Mouse (Mus musculus) cortical plate, adult 2 months (tissue): ENCODE measurements at regions not wholly inside any gene's neighbourhood (a gene's known extent, or its start where the extent isn't known, plus 50 kb on each side); places are given as distances from the start of the nearest gene placed in this dataset.

ENCODE experiments used
- CTCF ChIP-seq: fragments of 200-500 bp; IDR thresholded peaks from 2 replicates; pipeline ENCODE4 v1.5.1; 2011; ENCODE audit warnings: mild to moderate bottlenecking, control low read depth, low read length; ENCODE audit not compliant: insufficient read depth; ENCODE audit errors: extremely low read depth
- POLR2A ChIP-seq: fragments of 200-500 bp; IDR thresholded peaks from 2 replicates; pipeline ENCODE4 v1.6.1; 2011; ENCODE audit warnings: mild to moderate bottlenecking, low read length, control low read depth; ENCODE audit not compliant: insufficient read depth; ENCODE audit errors: extremely low read depth

DNA sequence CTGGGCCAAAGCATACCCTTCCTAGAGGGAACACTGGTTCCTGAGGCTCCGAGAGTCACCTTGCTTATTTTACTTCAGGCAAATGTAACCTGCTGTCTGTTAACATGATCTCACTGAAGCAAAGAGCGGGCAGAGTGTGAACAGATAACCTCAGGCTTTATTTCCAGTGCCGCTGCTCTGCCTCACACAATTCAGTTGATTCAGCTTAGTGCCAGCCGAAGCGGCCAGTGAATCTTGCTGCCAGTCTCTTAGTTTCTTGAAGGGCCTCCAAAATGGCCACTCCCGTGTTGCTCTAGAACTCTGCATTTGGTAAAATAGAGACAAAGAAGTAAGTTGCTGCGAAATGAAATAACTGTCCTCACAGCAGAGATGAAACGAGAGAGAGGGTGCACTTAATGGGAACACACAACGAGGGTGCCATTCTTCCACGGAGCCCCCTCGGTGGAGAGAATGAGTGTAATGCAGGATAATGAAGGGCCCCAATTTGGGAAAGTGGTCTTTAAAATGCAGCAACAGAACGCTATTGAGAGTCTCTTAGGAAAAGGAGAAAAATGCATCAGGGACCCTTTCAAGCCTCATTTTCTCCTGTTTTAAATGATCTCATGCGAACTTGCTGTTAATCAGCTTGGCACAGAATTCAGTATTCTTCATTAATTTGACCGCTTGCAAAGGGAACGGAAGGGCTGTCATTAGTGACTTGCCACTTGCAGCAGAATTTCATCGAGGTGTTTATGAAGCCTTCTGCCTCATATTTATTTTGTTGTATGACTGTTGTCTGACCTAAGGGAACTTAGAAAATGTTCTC is 81.2 kb upstream of the Mmadhc start:
- no peak for TF ChIP-seq POLR2A
- TF ChIP-seq CTCF = no peak
